Mouse (Mus musculus) forebrain, embryonic 11.5 days (tissue): ENCODE results near the gene Atf6b. TPM values are rescaled to one million over a fixed set of nuclear protein-coding genes. Genes with fewer than 3 reads are reported as not detected.
A peak's percentile ranks its signal among the peaks of the same experiment; 100 is the strongest.

ENCODE experiments used
- ATAC-seq: fragments of 200-750 bp; cut with Nextera tagmentation; replicated peaks from 2 replicates; pipeline ENCODE4 v1.8.0; 2017; ENCODE audit warnings: moderate TSS enrichment; ENCODE audit not compliant: low FRiP score
- DNase-seq: peaks from one replicate; pipeline ENCODE4 v3.0.0-alpha.2; 2017; ENCODE audit warnings: low spot score
- H3K27ac ChIP-seq: fragments of 300-500 bp; sonication (generic); 2 replicates; pipeline ENCODE4 v1.5.1; 2014; ENCODE audit warnings: low read depth, low read length
- H3K27me3 ChIP-seq: fragments of 300-500 bp; sonication (generic); 2 replicates; pipeline ENCODE4 v1.6.1; 2014; ENCODE audit warnings: mild to moderate bottlenecking, low read length, mixed read lengths; ENCODE audit not compliant: control insufficient read depth, insufficient read depth
- H3K36me3 ChIP-seq: fragments of 300-500 bp; sonication (generic); 2 replicates; pipeline ENCODE4 v1.6.1; 2014; ENCODE audit warnings: mild to moderate bottlenecking, low read length, moderate library complexity, mixed read lengths; ENCODE audit not compliant: control insufficient read depth, insufficient read depth
- H3K4me1 ChIP-seq: fragments of 300-500 bp; sonication (generic); replicated peaks from 2 replicates; pipeline ENCODE4 v1.6.1; 2014; ENCODE audit warnings: low read length, mixed read lengths; ENCODE audit not compliant: control insufficient read depth, insufficient read depth
- H3K4me2 ChIP-seq: fragments of 300-500 bp; sonication (generic); 2 replicates; pipeline ENCODE4 v1.6.1; 2014; ENCODE audit warnings: low read depth, mild to moderate bottlenecking, low read length, moderate library complexity, mixed read lengths; ENCODE audit not compliant: severe bottlenecking
- H3K4me3 ChIP-seq: fragments of 300-500 bp; sonication (generic); 2 replicates; pipeline ENCODE4 v1.5.1; 2014; ENCODE audit warnings: low read depth, low read length
- H3K9ac ChIP-seq: fragments of 300-500 bp; sonication (generic); 2 replicates; pipeline ENCODE4 v1.6.1; 2014; ENCODE audit warnings: low read length
- H3K9me3 ChIP-seq: fragments of 300-500 bp; sonication (generic); 2 replicates; pipeline ENCODE4 v1.6.1; 2016; ENCODE audit warnings: low read length, mixed read lengths; ENCODE audit not compliant: control insufficient read depth
- WGBS: fragments of 180-500 bp; shearing (Covaris S2); extraction: QIAGEN DNeasy Blood & Tissue Kit; methylation state at CpG from one replicate; pipeline ENCODE4 v1.1.7; 2014; 5-methylcytosine and 5-hydroxymethylcytosine counted together
- polyA plus RNA-seq: library from polyadenylated mRNA; unstranded; fragments of >200 nt; fragmentation: Nextera tagmentation; extraction: Ambion mirVana; gene quantifications from 2 replicates; pipeline ENCODE4 v1.2.1, GENCODE M21; 2014

The Atf6b gene
- polyA plus RNA-seq, 1 experiment from 2014 or later, result 79.5 TPM

GRCm38 (mm10) chr17:34640778-34641601 lies 6.0 kb upstream of the Atf6b start:
- H3K27ac ChIP-seq, result peak overlapping the region; percentile 48
- no peaks in the 10 kb centered on the region for H3K36me3 ChIP-seq
- H3K4me2 ChIP-seq, result no peak overlapping the region
- no peaks in the 10 kb centered on the region for H3K27me3 ChIP-seq
- ATAC-seq (0 out of 2 replicates have a peak, but pooled peaks have one; percentile 10), DNase-seq (no peak)
- WGBS, result 14% methylated on average over 11 of the region's 11 CpGs
- peak overlapping the region; percentile 45 for H3K9ac ChIP-seq
- H3K4me1 ChIP-seq, result peaks cover 10% of the 10 kb centered on the region
- H3K4me3 ChIP-seq, result no peak overlapping the region
- no peaks in the 10 kb centered on the region for H3K9me3 ChIP-seq

- H3K9me3 ChIP-seq, result no peaks in the 10 kb centered on the region
- WGBS, result 89% methylated on average over 3 of the region's 3 CpGs
- H3K4me2 ChIP-seq, result no peak overlapping the region
- H3K4me3 ChIP-seq, result no peak overlapping the region
- H3K4me1 ChIP-seq, result peaks cover 10% of the 10 kb centered on the region
- H3K36me3 ChIP-seq, result no peaks in the 10 kb centered on the region
- no peak for ATAC-seq
- DNase-seq, result no peak
- no peaks in the 10 kb centered on the region for H3K27me3 ChIP-seq
- no peak overlapping the region for H3K27ac ChIP-seq
- no peak overlapping the region for H3K9ac ChIP-seq
Measured at GRCm38 (mm10) chr17:34641945-34642344, 5.0 kb upstream of the Atf6b start.

GRCm38 (mm10) chr17:34643379-34643778 lies 3.6 kb upstream of the Atf6b start:
- Histone ChIP-seq H3K4me2 (no peak overlapping the region), H3K4me3 (no peak overlapping the region), H3K9me3 (no peaks in the 10 kb centered on the region), H3K9ac (no peak overlapping the region), H3K27ac (no peak overlapping the region), H3K4me1 (peaks cover 18% of the 10 kb centered on the region), H3K36me3 (no peaks in the 10 kb centered on the region), H3K27me3 (no peaks in the 10 kb centered on the region)
- ATAC-seq, result no peak
- WGBS, result 91% methylated on average over 4 of the region's 4 CpGs
- DNase-seq, result no peak

- 86% methylated on average over 10 of the region's 10 CpGs for WGBS
- Histone ChIP-seq H3K4me2 (no peak overlapping the region), H3K4me3 (no peak overlapping the region), H3K27me3 (no peaks in the 10 kb centered on the region), H3K9ac (no peak overlapping the region), H3K36me3 (no peaks in the 10 kb centered on the region), H3K4me1 (peaks cover 18% of the 10 kb centered on the region), H3K27ac (no peak overlapping the region), H3K9me3 (no peaks in the 10 kb centered on the region)
- ATAC-seq, result no peak
- DNase-seq, result no peak
Measured at GRCm38 (mm10) chr17:34643944-34644343, 3.0 kb upstream of the Atf6b start.

GRCm38 (mm10) chr17:34644608-34645007 lies 2.3 kb upstream of the Atf6b start, which contains the start of gene Fkbpl:
Fkbpl (plus strand) TSS chr17:34644764.
- H3K4me2 ChIP-seq, result peak within 1 kb of the TSS; percentile 59
- WGBS, result under 1% methylated on average over 16 of the region's 16 CpGs
- H3K27me3 ChIP-seq, result no peaks in the 10 kb centered on the region
- H3K4me1 ChIP-seq, result peaks cover 18% of the 10 kb centered on the region
- H3K36me3 ChIP-seq, result no peaks in the 10 kb centered on the region; the same call in 1 of the 2 replicates
- ATAC-seq, result peak; percentile 77
- H3K4me3 ChIP-seq, result peak within 1 kb of the TSS; percentile 51
- DNase-seq, result peak; percentile 93
- H3K9me3 ChIP-seq, result no peaks in the 10 kb centered on the region
- H3K9ac ChIP-seq, result peak within 1 kb of the TSS; percentile 56; the same call in 1 of the 2 replicates
- H3K27ac ChIP-seq, result no peak within 1 kb of the TSS

GRCm38 (mm10) chr17:34645256-34645829 lies 1.6 kb upstream of the Atf6b start:
- no peak for ATAC-seq
- H3K4me2 ChIP-seq, result peak overlapping the region; percentile 59
- H3K4me3 ChIP-seq, result peak overlapping the region; percentile 51
- peaks cover under 1% of the 10 kb centered on the region; the same call in 1 of the 2 replicates for H3K36me3 ChIP-seq
- H3K4me1 ChIP-seq, result peaks cover 18% of the 10 kb centered on the region
- peak overlapping the region; percentile 56; the same call in 1 of the 2 replicates for H3K9ac ChIP-seq
- no peak for DNase-seq
- H3K27ac ChIP-seq, result no peak overlapping the region
- no peaks in the 10 kb centered on the region for H3K9me3 ChIP-seq
- WGBS, result 39% methylated on average over 10 of the region's 10 CpGs
- no peaks in the 10 kb centered on the region for H3K27me3 ChIP-seq

- no peak overlapping the region for H3K9ac ChIP-seq
- H3K36me3 ChIP-seq, result peaks cover 4% of the 10 kb centered on the region; the same call in 1 of the 2 replicates
- no peak overlapping the region for H3K4me2 ChIP-seq
- no peak overlapping the region for H3K4me3 ChIP-seq
- H3K27ac ChIP-seq, result no peak overlapping the region
- no peaks in the 10 kb centered on the region for H3K9me3 ChIP-seq
- H3K4me1 ChIP-seq, result peaks cover 17% of the 10 kb centered on the region
- ATAC-seq (no peak), DNase-seq (no peak)
- 91% methylated on average over 30 of the region's 30 CpGs for WGBS
- H3K27me3 ChIP-seq, result no peaks in the 10 kb centered on the region
Measured at GRCm38 (mm10) chr17:34645831-34646511, 975 bp upstream of the Atf6b start.

- no peak overlapping the region for H3K27ac ChIP-seq
- H3K9ac ChIP-seq, result peak overlapping the region; percentile 17
- H3K36me3 ChIP-seq, result peaks cover 4% of the 10 kb centered on the region; the same call in 1 of the 2 replicates
- no peak for DNase-seq
- H3K4me1 ChIP-seq, result peaks cover 11% of the 10 kb centered on the region
- no peak for ATAC-seq
- WGBS, result 87% methylated on average over 16 of the region's 16 CpGs
- peak overlapping the region; percentile 73 for H3K4me3 ChIP-seq
- no peaks in the 10 kb centered on the region for H3K27me3 ChIP-seq
- peak overlapping the region; percentile 87 for H3K4me2 ChIP-seq
- no peaks in the 10 kb centered on the region for H3K9me3 ChIP-seq
Measured at GRCm38 (mm10) chr17:34648141-34648890, 1.4 kb downstream of the Atf6b start.
